Mouse (Mus musculus): ENCODE results near the gene Schip1. TPM values are rescaled to one million over a fixed set of nuclear protein-coding genes. Genes with fewer than 3 reads are reported as not detected.

The Schip1 gene
- polyA plus RNA-seq, 1 experiment from 2014 or later: 152 TPM

Other genes with a start within 250 kb of the Schip1 start
- gene Iqcj, start 172.6 kb upstream of the Schip1 start, polyA plus RNA-seq (2015; fragmentation: Nextera tagmentation; extraction: Ambion mirVana): 0.66 and 1.4 TPM in 2 replicates
- gene Iqschfp, start 172.6 kb upstream of the Schip1 start, polyA plus RNA-seq (2015; fragmentation: Nextera tagmentation; extraction: Ambion mirVana): 3.4 and 3.6 TPM in 2 replicates